Mouse (Mus musculus) frontal cortex, postnatal 36 days (tissue): Measurements from ENCODE around the gene Prkci.
A peak's percentile ranks its signal among the peaks of the same experiment; 100 is the strongest.

ENCODE experiments used
- DNase-seq, 2 experiments: peaks; one replicate each; pipeline ENCODE4 v3.0.0; 2022; ENCODE audit warnings: low spot score in 2 of 2

Prkci gene

DNA sequence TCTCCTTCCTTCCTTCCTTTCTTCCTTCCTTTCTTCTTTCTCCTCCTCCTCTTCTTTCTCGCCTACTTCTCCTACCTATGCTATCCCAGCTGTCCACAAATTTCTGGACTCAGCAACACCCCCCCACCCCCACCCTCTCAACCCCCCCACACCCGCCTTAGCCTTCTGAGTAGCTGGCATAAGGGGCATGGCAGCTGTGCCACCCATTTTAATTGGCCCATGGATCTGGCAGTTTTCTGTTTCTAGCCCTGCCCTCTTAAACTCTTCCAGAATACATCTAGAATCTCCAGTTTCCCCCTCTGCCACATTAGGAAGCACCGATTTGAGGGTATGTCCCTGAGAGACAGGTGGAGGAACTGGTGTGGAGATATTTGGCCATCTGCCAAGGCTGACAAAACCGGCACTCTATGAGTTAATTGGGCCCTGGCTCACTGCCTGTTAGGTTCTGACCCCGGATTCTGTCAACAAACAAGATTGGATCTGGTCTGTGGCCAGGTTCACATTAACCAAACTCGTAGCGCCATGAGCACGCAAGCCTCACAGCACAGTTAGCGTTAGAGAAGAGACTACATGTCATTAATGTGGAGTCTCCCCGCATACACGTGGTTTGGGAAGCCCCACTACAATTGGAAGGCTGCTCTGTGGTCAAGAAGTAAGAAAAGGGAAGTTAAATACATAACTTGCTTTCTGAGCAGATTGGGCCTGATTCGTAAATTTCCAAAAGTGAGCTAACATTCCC is 88.1 kb downstream of the Prkci start:
- no peak for DNase-seq

DNA sequence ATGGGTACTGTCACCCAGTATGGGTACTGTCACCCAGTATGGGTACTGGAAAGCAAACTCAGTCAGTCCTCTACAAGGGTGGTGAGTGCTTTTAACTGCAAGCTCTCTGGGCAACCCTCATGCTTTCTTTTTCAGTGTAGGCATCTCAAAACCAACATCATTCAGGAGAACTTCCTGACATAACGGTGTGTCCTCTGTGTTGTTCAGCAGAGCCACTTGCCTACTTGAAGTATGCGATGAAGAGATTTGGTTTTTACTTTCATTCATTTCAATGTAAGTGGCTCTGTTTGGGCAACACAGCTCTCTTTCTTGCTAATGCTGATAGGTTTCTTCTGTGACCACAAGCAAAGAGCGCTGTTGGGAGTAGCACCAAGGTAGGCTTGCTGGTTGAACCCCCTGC is 89.5 kb downstream of the Prkci start:
- no peak for DNase-seq

DNA sequence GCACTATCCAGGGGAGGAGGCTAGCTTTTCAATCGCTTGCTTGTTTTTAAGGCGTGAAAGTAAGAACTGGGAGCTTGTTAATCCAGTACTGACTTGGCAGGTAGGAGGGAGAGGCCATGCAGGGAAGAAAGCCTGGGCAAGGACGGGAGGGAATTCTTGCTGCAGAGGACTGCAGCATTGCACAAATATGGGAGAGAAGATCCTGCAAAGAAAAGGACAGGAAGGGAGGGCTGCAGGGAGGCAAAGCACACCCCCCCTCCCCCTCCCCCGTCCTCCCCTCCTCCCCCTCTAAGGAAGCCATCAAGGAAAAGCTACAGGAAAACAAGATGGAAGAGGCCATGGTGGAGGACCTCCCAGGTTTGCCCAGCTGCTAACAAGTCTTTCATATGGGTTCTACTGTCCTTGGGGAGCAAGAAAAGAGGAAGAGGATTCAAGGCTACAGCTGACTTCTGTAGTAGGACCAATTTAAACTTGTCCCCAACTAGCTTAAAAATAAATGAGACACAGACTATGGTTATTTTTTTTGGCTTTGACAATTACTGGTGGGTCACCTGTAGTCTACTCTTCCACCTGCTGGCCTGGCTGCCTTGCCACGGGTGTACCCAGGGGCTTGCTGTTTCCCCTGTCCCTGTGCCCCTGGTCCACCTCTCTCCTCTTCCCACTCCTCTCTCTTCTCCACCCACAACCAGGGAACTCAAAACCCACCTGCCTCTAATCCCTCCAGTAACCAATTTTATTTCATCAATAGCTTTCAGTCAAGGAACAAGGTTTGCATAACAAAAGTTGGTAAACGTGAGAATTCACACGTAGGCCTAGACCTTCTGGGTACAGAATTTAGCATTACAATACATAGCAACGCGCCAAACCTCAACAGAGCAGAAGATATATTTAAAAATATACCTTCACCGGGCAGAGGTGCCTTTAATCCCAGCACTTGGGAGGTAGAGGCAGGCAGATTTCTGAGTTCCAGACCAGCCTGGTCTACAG is 93.5 kb downstream of the Prkci start:
- DNase-seq: no peak

DNA sequence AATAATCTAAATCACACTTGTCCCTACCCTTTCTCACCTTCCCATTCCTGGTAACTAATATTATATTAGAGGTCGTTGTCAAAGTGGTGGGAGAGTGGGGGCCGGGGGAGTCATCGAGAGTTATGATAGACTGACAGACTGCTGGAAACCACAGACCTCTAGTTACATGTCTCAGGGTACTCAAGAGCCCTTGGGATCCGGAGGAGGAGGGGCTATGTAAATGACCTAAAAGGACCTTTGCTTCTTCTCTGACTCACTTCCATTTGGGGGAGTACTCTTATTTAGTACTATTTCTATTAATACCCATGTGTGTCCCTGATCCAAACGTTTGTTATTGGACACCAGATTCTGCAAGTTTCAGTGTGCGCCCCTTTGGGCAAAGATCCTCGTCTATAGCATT is 94.4 kb downstream of the Prkci start:
- no peak for DNase-seq

DNA sequence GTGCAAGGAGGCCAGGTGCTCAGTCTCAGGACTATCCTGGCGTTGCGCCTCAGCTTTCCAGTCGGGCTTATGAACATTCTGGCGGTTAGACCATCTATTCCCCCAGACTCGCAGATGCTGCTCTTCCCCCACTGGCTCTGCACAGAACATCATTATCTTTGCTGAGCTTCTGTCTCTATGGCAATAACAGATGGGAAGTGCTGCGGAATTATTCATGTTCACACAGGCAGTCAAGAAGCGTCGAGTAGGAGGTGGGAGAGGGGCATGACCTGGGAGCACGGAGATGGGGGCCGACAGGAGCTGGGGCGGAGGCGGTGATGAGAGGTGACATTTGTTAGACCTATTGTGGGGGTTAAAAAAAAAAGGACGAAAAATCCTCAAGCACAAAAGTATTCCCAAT is 97.6 kb downstream of the Prkci start:
- DNase-seq: peak; percentile 68 to 77

DNA sequence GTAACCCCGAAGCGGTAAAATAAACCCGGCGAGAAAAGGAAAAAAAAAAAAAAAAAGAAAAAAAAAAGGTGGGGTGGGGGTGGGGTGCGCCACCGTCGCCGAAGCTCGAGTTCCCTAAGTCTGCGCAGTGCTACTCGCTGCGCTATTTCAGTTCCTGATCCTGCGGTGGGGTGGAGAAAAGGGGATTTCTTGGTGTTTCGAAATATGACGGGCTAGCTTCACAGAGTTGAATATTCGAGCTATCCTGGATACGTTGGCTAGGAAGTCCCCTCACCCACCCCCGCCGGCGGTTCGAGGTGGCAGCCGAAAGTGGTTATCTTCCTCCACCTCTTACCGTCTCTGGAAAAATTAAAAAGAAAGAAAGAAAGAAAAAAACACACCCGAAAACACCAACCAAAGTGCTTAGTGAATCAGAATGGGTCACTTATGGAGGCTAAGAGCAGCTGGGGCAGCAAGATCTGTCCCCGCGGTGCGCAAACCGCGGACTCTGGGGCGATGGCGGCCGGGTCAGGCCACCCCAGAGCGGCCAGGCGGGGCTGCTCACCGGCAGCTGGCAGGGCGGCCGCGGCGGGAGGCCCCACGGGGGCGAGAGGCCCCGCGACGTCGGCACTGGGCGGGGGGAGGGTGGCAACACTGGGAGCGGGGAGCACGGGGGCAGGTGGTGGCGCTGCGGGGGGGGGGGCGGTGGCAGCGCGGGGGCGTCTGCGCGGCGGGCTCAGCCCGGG is 98.2 kb downstream of the Prkci start:
- DNase-seq: peak; percentile 66 to 76

DNA sequence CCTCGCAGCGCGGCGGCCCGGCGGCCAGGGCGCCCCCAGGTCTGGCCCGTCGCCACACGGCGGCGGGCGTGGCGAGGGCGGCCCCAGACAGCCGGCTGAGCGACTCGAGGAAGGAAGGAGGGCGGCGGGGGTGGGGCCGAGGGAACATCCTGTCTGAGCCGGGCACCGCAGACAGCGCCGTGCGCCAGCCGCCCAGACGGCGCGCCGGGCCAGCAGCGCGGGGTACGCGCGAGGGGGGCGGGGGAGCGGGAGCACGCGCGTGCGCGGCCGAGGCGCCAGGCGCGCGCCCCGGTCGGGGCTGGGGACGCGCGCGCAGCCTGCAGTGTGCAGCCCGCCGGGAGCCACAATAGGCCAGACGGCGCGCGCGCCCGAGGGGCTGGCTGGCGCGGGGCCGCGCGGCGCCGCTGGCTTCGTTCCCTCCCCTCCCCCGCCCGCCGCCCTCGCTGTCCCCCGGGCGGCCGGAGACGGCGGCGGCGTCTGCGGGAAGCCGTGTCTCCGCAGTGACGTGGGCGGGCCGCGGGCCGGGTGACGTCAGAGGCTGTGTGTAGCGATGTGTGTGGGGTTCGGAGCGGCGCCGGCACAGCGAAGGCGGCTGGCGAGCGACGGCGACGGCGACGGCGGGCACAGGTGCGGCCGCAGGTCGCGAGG is 99.1 kb downstream of the Prkci start, which contains the start of gene Skil:
TSS of gene Skil (plus strand) at position 528 of the 648 bp plus-strand sequence.
- peak; percentile 89 to 93 for DNase-seq

DNA sequence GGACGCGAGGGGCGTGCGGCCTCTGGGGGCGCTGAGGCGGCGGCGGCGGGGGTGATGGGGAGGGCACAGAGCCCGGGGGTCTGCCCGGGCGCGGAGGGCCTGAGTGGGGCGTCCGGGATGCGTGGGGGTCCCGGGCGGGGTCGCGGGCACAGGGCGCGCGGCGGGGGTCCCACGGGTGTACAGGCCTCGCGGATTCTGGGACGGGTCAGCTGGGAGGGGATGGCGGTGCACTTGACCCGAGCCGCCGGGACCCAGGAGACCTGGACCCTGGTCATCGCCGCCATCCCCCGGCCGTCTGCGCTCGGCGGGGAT is 99.6 kb downstream of the Prkci start:
- no peak for DNase-seq

DNA sequence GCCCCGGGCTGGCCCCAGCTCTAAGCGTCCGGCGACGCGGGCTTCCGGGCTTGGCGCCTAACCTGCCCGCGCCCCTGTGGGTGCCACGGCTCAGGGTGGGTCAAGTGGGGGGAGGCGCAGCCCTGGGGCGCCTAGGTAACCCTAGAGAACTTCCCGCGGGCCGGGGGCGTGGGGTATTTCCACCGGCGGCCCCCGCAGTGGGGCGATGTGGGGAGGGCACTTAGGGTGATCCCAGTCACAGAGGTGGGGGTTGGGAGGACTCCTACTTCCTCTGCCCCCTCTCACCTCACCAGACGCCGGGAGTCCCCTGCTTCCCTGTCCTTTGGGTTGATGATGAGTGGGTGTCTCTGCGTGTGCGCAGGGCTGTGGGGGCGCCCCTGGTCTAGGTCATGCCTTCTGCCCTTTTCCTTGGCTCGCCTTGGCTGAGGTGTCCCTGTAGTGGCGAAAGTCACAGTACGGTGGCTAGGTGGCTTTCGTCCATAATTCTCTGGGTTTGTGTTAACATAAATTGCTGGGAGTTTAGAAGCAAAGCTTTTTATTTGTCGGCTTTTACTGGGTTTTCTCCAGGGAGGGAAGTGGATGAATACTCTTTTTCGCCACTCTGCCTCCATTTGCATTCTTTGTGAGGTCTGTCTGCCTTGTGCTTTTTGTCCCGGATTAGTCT is 100.1 kb downstream of the Prkci start:
- DNase-seq: peak; percentile 52 to 53

DNA sequence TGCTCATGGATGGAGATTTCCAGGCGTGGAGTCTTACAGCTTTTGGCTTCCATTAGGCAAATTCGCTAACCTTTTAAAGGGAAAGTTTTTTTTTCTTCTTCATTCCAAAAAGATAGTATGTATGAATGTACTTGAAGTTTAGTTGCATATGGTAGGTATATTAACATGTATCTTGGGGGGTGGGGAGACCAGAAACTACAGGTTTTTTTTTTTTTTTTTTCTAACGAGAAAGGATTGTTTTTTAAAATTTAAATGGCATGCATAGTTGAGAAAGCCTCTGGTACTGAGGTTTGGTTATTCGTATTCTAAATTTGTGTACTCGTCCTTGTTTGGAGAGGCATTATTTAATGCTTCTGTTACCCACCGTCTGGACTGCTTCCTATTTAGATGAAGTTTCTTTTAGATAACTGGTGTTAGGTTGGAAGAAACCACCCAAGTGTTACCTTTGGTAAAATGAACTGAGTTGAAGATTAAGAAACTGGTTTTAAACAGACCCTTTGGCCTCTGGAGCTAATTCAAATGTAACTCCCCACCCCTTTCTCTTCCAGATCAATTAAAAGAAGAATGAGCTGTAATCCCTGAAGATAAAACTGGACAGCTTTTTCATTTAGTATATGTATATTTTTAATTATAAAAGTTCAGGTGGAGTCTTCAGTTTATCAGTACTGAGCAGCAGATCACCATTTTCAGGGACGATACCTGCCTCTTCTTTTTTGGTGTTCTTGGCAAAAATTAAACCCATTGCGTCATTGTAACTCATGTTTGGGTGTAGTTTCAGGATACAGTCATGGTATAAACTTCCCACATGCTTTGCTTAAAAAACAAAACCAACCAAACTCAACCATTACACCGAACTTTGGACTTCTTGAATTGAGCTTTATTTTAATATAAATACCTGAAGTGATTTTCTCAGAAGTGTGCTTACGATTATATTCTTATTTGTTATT is 100.9 kb downstream of the Prkci start:
- DNase-seq: no peak

DNA sequence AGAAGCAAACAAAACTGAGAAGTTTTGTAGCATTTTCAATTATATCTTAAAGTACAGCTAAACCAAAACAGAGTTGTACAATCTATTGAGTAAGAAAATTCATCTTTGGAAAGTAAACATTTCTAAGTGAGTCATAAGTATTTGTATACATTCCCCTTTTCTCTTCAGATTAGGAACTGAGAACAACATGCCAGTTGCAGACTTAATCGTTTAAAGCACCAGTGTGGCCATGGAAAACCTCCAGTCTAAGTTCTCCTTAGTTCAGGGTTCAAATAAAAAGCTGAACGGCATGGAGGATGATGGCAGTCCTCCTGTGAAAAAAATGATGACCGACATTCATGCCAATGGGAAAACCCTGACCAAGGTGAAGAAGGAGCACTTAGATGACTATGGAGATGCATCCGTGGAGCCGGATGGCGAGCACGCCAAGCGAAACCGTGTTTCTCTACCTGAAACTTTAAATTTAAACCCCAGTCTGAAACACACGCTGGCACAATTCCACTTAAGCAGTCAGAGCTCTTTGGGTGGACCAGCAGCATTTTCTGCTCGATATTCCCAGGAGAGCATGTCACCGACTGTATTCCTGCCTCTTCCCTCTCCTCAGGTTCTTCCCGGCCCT is 101.7 kb downstream of the Prkci start:
- no peak for DNase-seq

DNA sequence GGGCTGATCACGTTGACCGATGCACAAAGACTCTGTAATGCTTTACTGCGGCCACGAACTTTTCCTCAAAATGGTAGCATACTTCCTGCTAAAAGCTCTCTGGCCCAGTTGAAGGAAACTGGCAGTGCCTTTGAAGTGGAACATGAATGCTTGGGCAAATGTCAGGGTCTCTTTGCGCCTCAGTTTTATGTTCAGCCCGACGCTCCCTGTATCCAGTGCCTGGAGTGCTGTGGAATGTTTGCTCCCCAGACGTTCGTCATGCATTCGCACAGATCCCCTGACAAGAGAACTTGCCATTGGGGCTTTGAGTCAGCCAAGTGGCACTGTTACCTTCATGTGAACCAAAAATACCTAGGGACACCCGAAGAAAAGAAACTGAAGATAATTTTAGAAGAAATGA is 102.4 kb downstream of the Prkci start:
- DNase-seq: no peak

DNA sequence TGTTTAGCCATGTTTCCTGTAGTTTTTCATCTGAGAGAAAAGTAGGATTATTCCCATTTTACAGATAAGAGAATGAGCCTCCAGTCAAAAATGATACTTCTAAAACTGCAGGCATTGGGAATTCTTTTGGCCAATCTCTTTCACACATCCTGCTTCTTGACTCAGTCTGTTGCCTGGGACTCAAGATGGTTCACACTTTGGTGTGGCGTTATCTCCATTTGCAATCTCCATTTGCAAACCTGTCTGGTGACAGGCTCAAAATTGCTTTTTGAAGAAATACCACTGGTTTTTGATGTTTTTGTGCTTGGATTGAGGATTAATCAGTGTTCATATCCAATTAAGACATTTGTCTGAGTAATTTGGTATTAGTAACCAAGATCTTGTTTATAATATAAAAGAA is 103.0 kb downstream of the Prkci start:
- DNase-seq: no peak

DNA sequence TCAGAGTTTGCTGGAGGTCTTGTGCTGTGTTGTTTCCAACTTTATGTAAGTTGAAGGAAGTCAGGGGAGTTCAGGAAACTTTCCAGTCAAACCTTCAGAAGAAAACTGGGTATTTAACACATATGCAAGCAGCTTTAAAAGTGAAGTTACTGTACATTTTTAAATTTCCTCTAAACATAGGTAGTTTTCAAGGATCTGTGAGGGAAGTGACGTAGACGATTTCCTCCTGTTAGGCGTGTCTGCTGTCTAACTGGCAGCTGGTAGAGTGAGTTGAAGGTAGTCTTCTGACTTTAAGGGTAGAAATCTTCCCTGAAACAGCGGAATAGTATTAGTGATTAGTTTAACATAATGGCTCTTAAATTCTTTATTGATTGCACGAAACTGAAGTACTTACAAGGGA is 104.5 kb downstream of the Prkci start:
- no peak for DNase-seq

DNA sequence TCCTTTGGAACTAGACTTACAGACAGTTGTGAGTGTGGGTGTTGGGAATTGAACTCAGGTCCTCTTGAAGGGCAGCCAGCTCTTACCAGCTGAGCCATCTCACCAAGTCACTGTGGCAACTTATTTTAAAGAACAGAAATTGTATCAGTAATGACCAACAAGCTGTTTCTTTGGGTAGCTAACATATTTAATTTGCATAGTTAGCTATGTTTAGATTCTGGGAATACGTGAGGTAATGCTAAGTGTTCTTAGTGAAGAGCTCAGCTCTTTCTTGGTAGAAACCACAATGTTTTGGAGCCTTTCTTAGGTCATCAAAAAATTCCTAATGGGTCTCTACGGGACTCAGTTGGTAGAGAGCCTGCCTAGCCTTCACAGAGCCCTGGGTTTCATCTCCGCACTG is 105.3 kb downstream of the Prkci start:
- no peak for DNase-seq
